Mouse (Mus musculus): Measurements from ENCODE around the gene Sh3bp2. TPM values are rescaled to one million over a fixed set of nuclear protein-coding genes. Genes with fewer than 3 reads are reported as not detected.

Sh3bp2 gene
- polyA plus RNA-seq, 1 experiment from 2014 or later = 9.4 TPM

DNA sequence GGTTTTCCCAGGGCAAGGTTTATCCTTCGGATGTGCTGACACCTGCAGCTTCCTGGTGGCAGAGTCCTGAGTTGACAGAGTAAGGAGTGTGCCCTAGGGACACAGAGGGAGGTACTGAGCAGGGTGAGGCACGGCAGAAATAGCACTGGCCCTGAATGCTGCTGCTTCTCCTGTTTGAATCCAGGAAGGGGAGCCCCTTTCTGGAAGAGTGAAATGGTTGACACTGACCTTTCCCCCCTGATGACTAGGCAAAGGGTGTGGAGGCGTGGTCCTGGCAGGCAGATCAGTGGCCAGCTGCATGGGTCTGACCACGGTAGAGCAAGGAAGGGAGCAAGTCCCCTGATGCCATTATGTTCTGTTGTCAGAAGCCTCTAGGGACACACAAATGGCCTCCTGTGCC lies 5.0 kb downstream of the Sh3bp2 start:
- Histone ChIP-seq H3K9me3 (no peaks in the 10 kb centered on the region), H3K4me1 (replicated peaks) (peaks cover 16% of the 10 kb centered on the region; the same call in 1 of the 2 replicates)
- 56% methylated on average over 4 of the region's 4 CpGs for WGBS

GRCm38 (mm10) chr5:34533066-34533465 lies 7.4 kb downstream of the Sh3bp2 start:
- Histone ChIP-seq H3K4me1 (replicated peaks) (0 out of 2 replicates have a peak, but pooled peaks cover 4% of the 10 kb centered on the region), H3K4me3 (no peak overlapping the region), H3K9me3 (no peaks in the 10 kb centered on the region), H3K27ac (no peak overlapping the region), H3K27me3 (ENCODE audit: insufficient read depth, poor library complexity, severe bottlenecking) (no peaks in the 10 kb centered on the region), H3K36me3 (no peaks in the 10 kb centered on the region)
- 74% methylated on average over 5 of the region's 5 CpGs for WGBS
- DNase-seq (ENCODE audit: low spot score) = no peak

More for the DNA sequence above, 5.0 kb downstream of the Sh3bp2 start:
- Histone ChIP-seq H3K27ac (no peak overlapping the region), H3K27me3 (ENCODE audit: insufficient read depth, poor library complexity, severe bottlenecking) (peaks cover 19% of the 10 kb centered on the region), H3K36me3 (no peaks in the 10 kb centered on the region), H3K4me3 (no peak overlapping the region)
- DNase-seq (ENCODE audit: low spot score) = no peak

DNA sequence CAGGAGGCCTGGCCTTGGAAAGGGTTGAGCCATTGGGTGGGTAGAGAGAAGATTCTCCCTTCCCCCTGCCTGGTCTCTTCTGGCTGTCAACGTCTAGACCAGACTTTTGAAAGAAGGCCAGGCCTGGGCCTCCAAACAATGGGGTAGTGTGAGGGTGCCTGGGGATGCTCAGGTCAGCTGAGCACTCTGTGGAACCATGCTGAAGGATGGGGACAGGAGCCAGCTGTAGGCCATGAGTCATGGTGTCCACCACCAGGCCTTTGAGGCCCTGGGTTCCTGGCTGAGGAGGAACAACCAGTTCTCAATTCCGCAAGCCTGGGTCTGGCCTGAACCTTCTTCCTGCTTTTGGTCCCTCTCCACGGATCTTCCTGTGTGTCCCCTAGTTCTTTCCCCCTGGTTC lies 8.2 kb downstream of the Sh3bp2 start:
- DNase-seq (ENCODE audit: low spot score) = no peak
- H3K4me1 ChIP-seq (replicated peaks) = 0 out of 2 replicates have a peak, but pooled peaks cover 4% of the 10 kb centered on the region
- 72% methylated on average over 3 of the region's 3 CpGs for WGBS
- H3K27me3 ChIP-seq (ENCODE audit: insufficient read depth, poor library complexity, severe bottlenecking) = no peaks in the 10 kb centered on the region
- H3K4me3 ChIP-seq = no peak overlapping the region
- no peak overlapping the region for H3K27ac ChIP-seq
- no peaks in the 10 kb centered on the region for H3K36me3 ChIP-seq
- H3K9me3 ChIP-seq = no peaks in the 10 kb centered on the region

DNA sequence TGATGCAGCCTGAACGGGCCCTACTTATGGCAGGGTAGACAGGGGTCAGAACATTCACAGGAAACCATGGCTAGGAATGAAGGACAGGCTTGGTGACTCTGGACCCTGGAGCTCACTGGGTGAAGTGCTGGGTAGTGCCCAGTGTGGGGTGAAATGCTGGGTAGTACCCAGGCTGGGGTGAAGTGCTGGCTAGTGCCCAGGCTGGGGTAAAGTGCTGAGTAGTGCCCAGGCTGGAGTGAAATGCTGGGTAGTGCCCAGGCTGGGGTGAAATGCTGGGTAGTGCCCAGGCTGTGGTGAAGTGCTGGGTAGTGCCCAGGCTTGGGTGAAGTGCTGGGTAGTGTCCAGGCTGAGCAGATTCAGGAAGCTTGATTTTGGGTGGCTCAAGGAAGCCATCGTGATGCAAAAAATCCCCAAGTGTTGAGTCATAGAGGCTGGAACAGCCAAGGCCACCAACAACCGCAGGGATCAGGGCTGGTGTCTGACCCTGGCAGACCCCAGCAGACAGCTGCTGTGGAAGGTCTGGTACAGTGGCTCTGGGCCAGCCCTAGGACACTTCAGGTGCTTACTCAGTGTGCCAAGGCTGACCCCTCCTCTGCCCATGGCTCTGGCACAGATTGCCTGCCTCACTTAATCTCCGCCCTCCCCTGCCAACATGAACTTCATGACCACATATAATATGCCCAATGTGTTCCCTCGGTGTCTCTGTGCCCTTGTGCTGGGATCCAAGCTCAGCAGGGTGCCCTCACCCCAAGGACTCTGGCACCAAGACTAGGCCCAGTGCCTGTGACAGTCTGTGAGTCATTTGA lies 9.3 kb downstream of the Sh3bp2 start:
- H3K9me3 ChIP-seq = no peaks in the 10 kb centered on the region
- DNase-seq (ENCODE audit: low spot score) = no peak
- no peaks in the 10 kb centered on the region for H3K36me3 ChIP-seq
- H3K27ac ChIP-seq = no peak overlapping the region
- WGBS = 86% methylated on average over 5 of the region's 5 CpGs
- 0 out of 2 replicates have a peak, but pooled peaks cover 4% of the 10 kb centered on the region for H3K4me1 ChIP-seq (replicated peaks)
- H3K27me3 ChIP-seq (ENCODE audit: insufficient read depth, poor library complexity, severe bottlenecking) = no peaks in the 10 kb centered on the region
- H3K4me3 ChIP-seq = no peak overlapping the region

- 82% methylated on average over 7 of the region's 7 CpGs for WGBS
- H3K9me3 ChIP-seq = no peaks in the 10 kb centered on the region
- H3K4me3 ChIP-seq = no peak overlapping the region
- H3K36me3 ChIP-seq = no peaks in the 10 kb centered on the region
- no peak for DNase-seq (ENCODE audit: low spot score)
- no peaks in the 10 kb centered on the region for H3K27me3 ChIP-seq (ENCODE audit: insufficient read depth, poor library complexity, severe bottlenecking)
- H3K4me1 ChIP-seq (replicated peaks) = 0 out of 2 replicates have a peak, but pooled peaks cover under 1% of the 10 kb centered on the region
- H3K27ac ChIP-seq = no peak overlapping the region
These were observed 10.2 kb downstream of the Sh3bp2 start for GRCm38 (mm10) chr5:34535831-34536230.

DNA sequence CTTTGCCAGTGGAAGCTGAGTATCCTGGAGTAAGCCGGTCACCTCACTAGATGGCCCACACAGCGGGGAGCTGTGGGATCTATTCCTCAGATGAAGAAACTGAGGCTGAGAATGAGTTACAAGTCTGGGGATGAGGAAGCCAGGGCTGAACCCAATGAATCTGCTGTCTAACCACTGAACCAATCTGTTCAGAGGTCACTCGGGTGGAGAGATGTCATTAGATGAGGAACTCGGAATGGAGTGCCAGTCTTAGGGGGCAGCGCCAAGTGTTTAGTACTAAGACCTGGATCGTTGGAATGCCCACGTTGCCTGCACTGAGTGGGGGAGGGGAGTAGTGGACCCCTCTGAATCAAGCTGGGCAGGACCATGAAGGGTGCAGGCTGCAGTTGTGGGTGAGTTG lies 12.4 kb downstream of the Sh3bp2 start:
- Histone ChIP-seq H3K27me3 (ENCODE audit: insufficient read depth, poor library complexity, severe bottlenecking) (no peaks in the 10 kb centered on the region), H3K4me3 (no peak overlapping the region), H3K9me3 (no peaks in the 10 kb centered on the region), H3K4me1 (replicated peaks) (no peaks in the 10 kb centered on the region), H3K27ac (no peak overlapping the region), H3K36me3 (no peaks in the 10 kb centered on the region)
- DNase-seq (ENCODE audit: low spot score) = no peak
- WGBS = 83% methylated on average over 7 of the region's 7 CpGs

DNA sequence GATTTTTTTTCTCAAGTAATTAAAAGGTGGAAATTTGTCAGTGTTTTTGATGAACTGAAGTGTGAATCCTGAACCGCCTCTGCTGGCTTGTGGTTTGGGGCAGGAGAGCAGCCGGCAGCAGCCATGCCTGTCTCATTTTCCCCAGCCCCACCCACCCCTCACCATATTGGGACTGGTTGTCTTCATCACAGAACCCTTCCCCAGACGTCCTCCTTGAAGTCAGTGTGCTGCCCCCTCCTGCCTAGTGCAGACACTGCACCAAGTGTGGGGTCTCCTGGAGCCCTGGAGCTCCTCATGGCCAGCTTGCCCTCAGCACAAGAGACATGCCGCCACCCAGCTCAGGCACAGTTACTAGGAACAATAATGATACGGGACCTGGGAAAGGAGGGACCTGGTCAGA lies 12.9 kb downstream of the Sh3bp2 start:
- Histone ChIP-seq H3K9me3 (no peaks in the 10 kb centered on the region), H3K36me3 (no peaks in the 10 kb centered on the region), H3K27ac (no peak overlapping the region), H3K4me1 (replicated peaks) (no peaks in the 10 kb centered on the region), H3K27me3 (ENCODE audit: insufficient read depth, poor library complexity, severe bottlenecking) (no peaks in the 10 kb centered on the region), H3K4me3 (no peak overlapping the region)
- 36% methylated on average over 5 of the region's 5 CpGs for WGBS
- no peak for DNase-seq (ENCODE audit: low spot score)

- H3K27ac ChIP-seq = no peak overlapping the region
- 81% methylated on average over 2 of the region's 2 CpGs for WGBS
- no peaks in the 10 kb centered on the region for H3K36me3 ChIP-seq
- no peaks in the 10 kb centered on the region for H3K27me3 ChIP-seq (ENCODE audit: insufficient read depth, poor library complexity, severe bottlenecking)
- H3K9me3 ChIP-seq = no peaks in the 10 kb centered on the region
- H3K4me1 ChIP-seq (replicated peaks) = no peaks in the 10 kb centered on the region
- H3K4me3 ChIP-seq = no peak overlapping the region
- DNase-seq (ENCODE audit: low spot score) = no peak
These were observed 13.5 kb downstream of the Sh3bp2 start for GRCm38 (mm10) chr5:34539121-34539520.

DNA sequence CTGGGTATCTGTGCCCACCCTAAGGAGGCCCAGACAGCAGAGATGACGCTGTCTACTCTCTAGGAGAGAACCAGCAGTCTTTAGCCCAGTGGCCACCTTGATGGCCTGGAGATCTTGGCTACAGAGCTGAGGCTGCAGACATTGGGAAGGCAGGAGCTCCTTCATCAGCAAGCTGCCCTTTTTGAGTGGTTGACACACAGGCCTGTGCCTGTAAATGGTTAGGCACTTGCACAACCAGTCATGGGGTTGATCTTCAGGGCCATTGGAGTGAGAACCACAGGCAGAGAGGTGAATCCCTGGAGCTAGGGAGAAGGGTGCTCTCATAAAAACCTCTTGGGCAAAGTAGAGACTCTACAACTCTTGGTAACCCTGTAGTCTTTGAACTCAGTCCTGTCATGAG lies 16.5 kb downstream of the Sh3bp2 start:
- WGBS = 69% methylated on average over 1 of the region's 1 CpGs
- Histone ChIP-seq H3K27me3 (ENCODE audit: insufficient read depth, poor library complexity, severe bottlenecking) (no peaks in the 10 kb centered on the region), H3K27ac (no peak overlapping the region)

DNA sequence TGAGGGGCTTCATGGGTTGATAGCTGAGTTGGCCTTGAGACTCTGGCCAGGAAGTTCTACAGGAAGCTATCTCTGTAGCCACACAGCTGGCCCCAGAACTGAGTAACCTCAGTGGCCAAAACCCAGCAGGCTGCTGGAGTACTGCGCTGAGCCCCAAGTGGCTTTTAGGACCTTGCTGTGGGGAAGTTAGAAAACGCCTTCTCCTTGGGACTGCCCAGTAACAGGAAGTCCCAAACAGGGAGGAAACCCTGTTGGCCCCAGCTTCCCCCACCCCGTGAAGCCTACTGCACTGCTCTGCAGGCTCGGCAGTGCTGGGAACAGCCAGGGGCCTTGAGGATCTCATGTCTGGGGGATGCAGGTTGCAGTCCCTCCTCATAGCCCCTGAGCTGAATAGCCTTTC lies 17.5 kb downstream of the Sh3bp2 start:
- H3K9me3 ChIP-seq = no peaks in the 10 kb centered on the region
- no peak overlapping the region for H3K4me3 ChIP-seq
- H3K27me3 ChIP-seq (ENCODE audit: insufficient read depth, poor library complexity, severe bottlenecking) = no peaks in the 10 kb centered on the region
- no peaks in the 10 kb centered on the region for H3K36me3 ChIP-seq
- no peak overlapping the region for H3K27ac ChIP-seq
- no peak for DNase-seq (ENCODE audit: low spot score)
- WGBS = 65% methylated on average over 4 of the region's 4 CpGs
- no peaks in the 10 kb centered on the region for H3K4me1 ChIP-seq (replicated peaks)

More for the DNA sequence above, 16.5 kb downstream of the Sh3bp2 start:
- H3K4me1 ChIP-seq (replicated peaks) = no peaks in the 10 kb centered on the region
- no peak for DNase-seq (ENCODE audit: low spot score)
- H3K36me3 ChIP-seq = no peaks in the 10 kb centered on the region
- no peak overlapping the region for H3K4me3 ChIP-seq
- H3K9me3 ChIP-seq = no peaks in the 10 kb centered on the region

GRCm38 (mm10) chr5:34547410-34547809 lies 21.8 kb downstream of the Sh3bp2 start:
- H3K9me3 ChIP-seq = no peaks in the 10 kb centered on the region
- H3K36me3 ChIP-seq = peaks cover 16% of the 10 kb centered on the region
- peak; percentile 26 for DNase-seq (ENCODE audit: low spot score)
- no peak overlapping the region for H3K4me3 ChIP-seq
- H3K27ac ChIP-seq = no peak overlapping the region
- peaks cover 10% of the 10 kb centered on the region; the same call in 1 of the 2 replicates for H3K27me3 ChIP-seq (ENCODE audit: insufficient read depth, poor library complexity, severe bottlenecking)
- peaks cover 26% of the 10 kb centered on the region for H3K4me1 ChIP-seq (replicated peaks)

- H3K4me3 ChIP-seq = peak overlapping the region; percentile 67
- H3K27ac ChIP-seq = peak overlapping the region; percentile 96
- peaks cover 26% of the 10 kb centered on the region for H3K4me1 ChIP-seq (replicated peaks)
- no peaks in the 10 kb centered on the region for H3K9me3 ChIP-seq
- peaks cover 33% of the 10 kb centered on the region for H3K36me3 ChIP-seq
- DNase-seq (ENCODE audit: low spot score) = no peak
- H3K27me3 ChIP-seq (ENCODE audit: insufficient read depth, poor library complexity, severe bottlenecking) = peaks cover 10% of the 10 kb centered on the region; the same call in 1 of the 2 replicates
- WGBS = 30% methylated on average over 8 of the region's 8 CpGs
These were observed 23.5 kb downstream of the Sh3bp2 start for GRCm38 (mm10) chr5:34549135-34549482.

- Histone ChIP-seq H3K4me3 (peak overlapping the region; percentile 67), H3K36me3 (peaks cover 38% of the 10 kb centered on the region), H3K27ac (peak overlapping the region; percentile 96), H3K27me3 (ENCODE audit: insufficient read depth, poor library complexity, severe bottlenecking) (peaks cover 10% of the 10 kb centered on the region; the same call in 1 of the 2 replicates), H3K9me3 (no peaks in the 10 kb centered on the region), H3K4me1 (replicated peaks) (peaks cover 26% of the 10 kb centered on the region)
- DNase-seq (ENCODE audit: low spot score) = peak; percentile 76
- under 1% methylated on average over 49 of the region's 49 CpGs for WGBS
These were observed 24.0 kb downstream of the Sh3bp2 start for GRCm38 (mm10) chr5:34549483-34550221.
